28 mouse cellular contexts compared by ENCODE assay signal in the genomic region with DNA sequence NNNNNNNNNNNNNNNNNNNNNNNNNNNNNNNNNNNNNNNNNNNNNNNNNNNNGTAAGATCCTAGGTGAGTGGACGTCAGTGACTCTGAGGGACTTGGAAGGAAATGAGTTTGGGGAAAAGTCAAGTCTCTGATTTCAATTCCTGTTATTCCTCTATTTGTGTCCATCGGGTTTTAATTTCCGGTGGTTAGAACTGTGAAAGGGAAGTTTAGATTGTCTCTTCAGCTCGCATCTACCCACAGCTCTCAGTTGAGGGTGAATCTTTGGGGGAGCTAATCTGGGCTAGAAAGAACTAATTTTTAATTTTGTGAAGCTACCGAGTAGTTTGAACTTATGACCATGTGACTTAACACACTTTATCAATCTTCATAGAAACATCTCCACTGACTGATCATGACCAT. TPM values are rescaled to one million over a fixed set of nuclear protein-coding genes. Genes with fewer than 3 reads are reported as not detected.
A peak's percentile ranks its signal among the peaks of the same experiment; 100 is the strongest.
DNase-seq lines count a peak whose midpoint lies in the region; ATAC-seq and TF ChIP-seq lines count a peak whose summit lies in the region.
"Had no signal": no experiment of that assay in that cellular context is flagged by ENCODE, and none has a peak within 500 bp of the region (broad histone marks: within the 10 kb centered on the region; RNA-seq: fewer than 3 reads in every experiment).

No protein-coding gene starts in this region.

- H3K4me1 ChIP-seq in kidney, adult 2 months (ENCODE audit: control insufficient read depth, insufficient read depth, low read length), result peaks cover 8% of the 10 kb centered on the region
- H3K4me1 ChIP-seq: embryonic facial prominence, embryonic 15.5 days; forebrain, embryonic 13.5 days had no signal

- no peak overlapping the region for H3K27ac ChIP-seq in kidney, adult 2 months (ENCODE audit: insufficient read depth, low read depth, low read length)
- H3K27ac ChIP-seq: embryonic facial prominence, embryonic 13.5 days; embryonic facial prominence, embryonic 15.5 days; forebrain, embryonic 13.5 days had no signal

- ATAC-seq in common myeloid progenitor, adult 5-6 weeks (replicated peaks; ENCODE audit: low read depth, poor library complexity, severe bottlenecking), result peak; percentile 62
- peak; percentile 60 for ATAC-seq in megakaryocyte, adult 5-6 weeks (ENCODE audit: poor library complexity, severe bottlenecking)
- no peak for ATAC-seq in frontal cortex, adult (ENCODE audit: low TSS enrichment)
- ATAC-seq in erythroid progenitor cell, adult 5-6 weeks (replicated peaks; ENCODE audit: low FRiP score, poor library complexity, severe bottlenecking), result no peak
- ATAC-seq: CD4-positive, CD25-positive, alpha-beta regulatory T cell, adult 4 months; forebrain, embryonic 13.5 days; forebrain, embryonic 16.5 days had no signal

- no peak for TF ChIP-seq CTCF in kidney, adult 2 months (conservative IDR thresholded peaks at IDR 0.05; ENCODE audit: insufficient read depth, insufficient read length, low read depth, low read length)

- H3K36me3 ChIP-seq in kidney, adult 2 months (ENCODE audit: control insufficient read depth, insufficient read depth, low read length), result no peaks in the 10 kb centered on the region
- H3K36me3 ChIP-seq: embryonic facial prominence, embryonic 13.5 days; embryonic facial prominence, embryonic 15.5 days had no signal

- no peaks in the 10 kb centered on the region for H3K27me3 ChIP-seq in kidney, adult 2 months (replicated peaks; ENCODE audit: control insufficient read depth, insufficient read depth, low read length)
- H3K27me3 ChIP-seq: embryonic facial prominence, embryonic 13.5 days; embryonic facial prominence, embryonic 15.5 days; forebrain, embryonic 13.5 days had no signal

- H3K4me3 ChIP-seq in kidney, adult 2 months (ENCODE audit: insufficient read depth, low read depth, low read length), result no peak overlapping the region
- H3K4me3 ChIP-seq: embryonic facial prominence, embryonic 13.5 days; embryonic facial prominence, embryonic 15.5 days; erythroblast, embryonic 14.5 days; forebrain, embryonic 13.5 days had no signal

- WGBS in kidney, adult 2 months, result 85% methylated on average over 5 of the region's 5 CpGs

- TF ChIP-seq POLR2A in kidney, adult 2 months (IDR thresholded peaks at IDR 0.05; ENCODE audit: low read depth, low read length), result no peak

- DNase-seq in kidney, adult 2 months, result peak; percentile 8
- DNase-seq in kidney, adult 9 months, result no peak
- DNase-seq in kidney, postnatal 10 days, result no peak
- DNase-seq: adrenal gland, postnatal 25 days; B cell, adult 2 months; cerebellum, adult 11-12 months; cerebellum, adult 2 months; cerebellum, adult 9-10 months; cerebellum, postnatal 10 days; cerebellum, postnatal 25 days; embryo, embryonic 11 days had no signal

RNA-seq across cellular contexts. Expression of a gene that starts 42.4 kb away (rescaled TPM):
- 2.3 and 2.5 TPM in 2 replicates for polyA plus RNA-seq in kidney, adult 2 months (2012; rRNA removed)
- total RNA-seq in common myeloid progenitor, adult 5-6 weeks (2017), result 23.4 and 32.7 TPM in 2 replicates
- total RNA-seq in megakaryocyte, adult 5-6 weeks (2015), result 89.0 and 96.3 TPM in 2 replicates
- 68.9 and 70.0 TPM in 2 replicates for total RNA-seq in megakaryocyte, adult 5-6 weeks (2017)
- 12.3 and 19.3 TPM in 2 replicates for total RNA-seq in erythroid progenitor cell, adult 5-6 weeks (2015; ENCODE audit: low replicate concordance)
- 5.3 and 5.5 TPM in 2 replicates for total RNA-seq in erythroid progenitor cell, adult 5-6 weeks (2017; ENCODE audit: low replicate concordance)

RNA-seq across cellular contexts. Expression of a gene that starts 56.9 kb away (rescaled TPM):
- polyA plus RNA-seq in kidney, adult 2 months (2012; rRNA removed), result not detected in 2 replicates
- not detected in 2 replicates for total RNA-seq in common myeloid progenitor, adult 5-6 weeks (2017)
- total RNA-seq in megakaryocyte, adult 5-6 weeks (2015), result not detected in 2 replicates
- total RNA-seq in megakaryocyte, adult 5-6 weeks (2017), result not detected in 2 replicates
- total RNA-seq in erythroid progenitor cell, adult 5-6 weeks (2015; ENCODE audit: low replicate concordance), result not detected in 2 replicates
- total RNA-seq in erythroid progenitor cell, adult 5-6 weeks (2017; ENCODE audit: low replicate concordance), result not detected in 2 replicates
- total RNA-seq: adrenal gland, adult 2 months; adrenal gland, postnatal 10 days; adrenal gland, postnatal 25 days; adrenal gland, postnatal 4 days; ES-E14; MEL had no signal
- polyA plus RNA-seq: adrenal gland, adult 2 months; CD4-positive, CD25-positive, alpha-beta regulatory T cell, adult 4 months; cerebellum, adult 2 months; embryonic facial prominence, embryonic 11.5 days; embryonic facial prominence, embryonic 13.5 days; embryonic facial prominence, embryonic 15.5 days; erythroblast, embryonic 14.5 days; forebrain, embryonic 11.5 days; forebrain, embryonic 13.5 days; forebrain, embryonic 16.5 days had no signal

Comparison
In these comparisons a context has a peak if more than half of its experiments do, and no peak if none do; other contexts are left out.
1. ATAC-seq: peak in common myeloid progenitor, adult 5-6 weeks (single experiment) and megakaryocyte, adult 5-6 weeks (single experiment); none in frontal cortex, adult (single experiment) and erythroid progenitor cell, adult 5-6 weeks (single experiment).